Mouse (Mus musculus) liver, embryonic 11.5 days (tissue): ENCODE data around the gene Anapc15. TPM values are rescaled to one million over a fixed set of nuclear protein-coding genes. Genes with fewer than 3 reads are reported as not detected.

Experiments used
- ATAC-seq: fragments of 200-750 bp; cut with Nextera tagmentation; replicated peaks from 2 replicates; pipeline ENCODE4 v1.8.0; 2017; ENCODE audit warnings: moderate number of reproducible peaks, mild to moderate bottlenecking, moderate TSS enrichment, moderate library complexity; ENCODE audit not compliant: low FRiP score
- DNase-seq: peaks from one replicate; pipeline ENCODE4 v3.0.0-alpha.2; 2017; ENCODE audit warnings: low spot score
- H3K27ac ChIP-seq: fragments of 300-500 bp; sonication (generic); 2 replicates; pipeline ENCODE4 v1.5.1; 2014; ENCODE audit warnings: mild to moderate bottlenecking, low read depth, low read length, control low read depth
- H3K27me3 ChIP-seq: fragments of 300-500 bp; sonication (generic); replicated peaks from 2 replicates; pipeline ENCODE4 v1.6.1; 2014; ENCODE audit warnings: low read length, mixed read lengths; ENCODE audit not compliant: control insufficient read depth, insufficient read depth
- H3K36me3 ChIP-seq: fragments of 300-500 bp; sonication (generic); 2 replicates; pipeline ENCODE4 v1.6.1; 2014; ENCODE audit warnings: mild to moderate bottlenecking, low read length, moderate library complexity, mixed read lengths; ENCODE audit not compliant: control insufficient read depth, insufficient read depth
- H3K4me1 ChIP-seq: fragments of 300-500 bp; sonication (generic); replicated peaks from 2 replicates; pipeline ENCODE4 v1.6.1; 2014; ENCODE audit warnings: low read length, mixed read lengths; ENCODE audit not compliant: control insufficient read depth, insufficient read depth
- H3K4me2 ChIP-seq: fragments of 300-500 bp; sonication (generic); 2 replicates; pipeline ENCODE4 v1.6.1; 2014; ENCODE audit warnings: mild to moderate bottlenecking, control low read depth, moderate library complexity
- H3K4me3 ChIP-seq: fragments of 300-500 bp; sonication (generic); 2 replicates; pipeline ENCODE4 v1.5.1; 2014; ENCODE audit warnings: low read depth, low read length, control low read depth
- H3K9ac ChIP-seq: fragments of 300-500 bp; sonication (generic); 2 replicates; pipeline ENCODE4 v1.6.1; 2014; ENCODE audit warnings: low read depth, low read length, control low read depth
- H3K9me3 ChIP-seq: fragments of 300-500 bp; sonication (generic); 2 replicates; pipeline ENCODE4 v1.6.1; 2016; ENCODE audit warnings: low read length, inconsistent platforms, mixed read lengths; ENCODE audit not compliant: control insufficient read depth
- WGBS: fragments of 180-500 bp; shearing (Covaris S2); extraction: QIAGEN DNeasy Blood & Tissue Kit; methylation state at CpG from one replicate; pipeline ENCODE4 v1.1.7; 2014; 5-methylcytosine and 5-hydroxymethylcytosine counted together
- polyA plus RNA-seq: library from polyadenylated mRNA; unstranded; fragments of >200 nt; fragmentation: Nextera tagmentation; extraction: Ambion mirVana; gene quantifications from 2 replicates; pipeline ENCODE4 v1.2.1, GENCODE M21; 2014

Gene Anapc15
- polyA plus RNA-seq, 1 experiment from 2014 or later: 96.2 TPM

- Histone ChIP-seq H3K27me3 (no peaks in the 10 kb centered on the region), H3K4me2 (no peak overlapping the region), H3K4me3 (no peak overlapping the region), H3K9ac (no peak overlapping the region), H3K27ac (no peak overlapping the region), H3K9me3 (no peaks in the 10 kb centered on the region), H3K36me3 (no peaks in the 10 kb centered on the region), H3K4me1 (no peaks in the 10 kb centered on the region)
- 69% methylated on average over 4 of the region's 4 CpGs for WGBS
- no peak for ATAC-seq
- DNase-seq: no peak
Measured at GRCm38 (mm10) chr7:101880855-101881254, 17.3 kb downstream of the Anapc15 start.

GRCm38 (mm10) chr7:101882413-101883154 is 19.1 kb downstream of the Anapc15 start:
- Histone ChIP-seq H3K27ac (no peak overlapping the region), H3K9ac (no peak overlapping the region), H3K27me3 (no peaks in the 10 kb centered on the region), H3K4me1 (no peaks in the 10 kb centered on the region), H3K4me3 (no peak overlapping the region), H3K36me3 (no peaks in the 10 kb centered on the region), H3K9me3 (no peaks in the 10 kb centered on the region), H3K4me2 (no peak overlapping the region)
- DNase-seq (no peak), ATAC-seq (no peak)
- 64% methylated on average over 9 of the region's 9 CpGs for WGBS

- Histone ChIP-seq H3K27ac (no peak overlapping the region), H3K9ac (no peak overlapping the region), H3K4me2 (no peak overlapping the region), H3K9me3 (no peaks in the 10 kb centered on the region), H3K4me3 (no peak overlapping the region), H3K36me3 (no peaks in the 10 kb centered on the region), H3K27me3 (no peaks in the 10 kb centered on the region), H3K4me1 (no peaks in the 10 kb centered on the region)
- 97% methylated on average over 4 of the region's 4 CpGs for WGBS
- DNase-seq (no peak), ATAC-seq (no peak)
Measured at GRCm38 (mm10) chr7:101884160-101884559, 20.6 kb downstream of the Anapc15 start.

- no peak overlapping the region for H3K9ac ChIP-seq
- ATAC-seq: no peak
- no peaks in the 10 kb centered on the region for H3K4me1 ChIP-seq
- H3K4me3 ChIP-seq: no peak overlapping the region
- no peak overlapping the region for H3K4me2 ChIP-seq
- 78% methylated on average over 6 of the region's 6 CpGs for WGBS
- H3K27me3 ChIP-seq: no peaks in the 10 kb centered on the region
- H3K36me3 ChIP-seq: no peaks in the 10 kb centered on the region
- DNase-seq: no peak
- no peaks in the 10 kb centered on the region for H3K9me3 ChIP-seq
- H3K27ac ChIP-seq: no peak overlapping the region
Measured at GRCm38 (mm10) chr7:101886274-101886673, 22.8 kb downstream of the Anapc15 start.

- Histone ChIP-seq H3K4me1 (no peaks in the 10 kb centered on the region), H3K4me2 (no peak overlapping the region), H3K4me3 (no peak overlapping the region), H3K27ac (no peak overlapping the region), H3K27me3 (no peaks in the 10 kb centered on the region), H3K36me3 (no peaks in the 10 kb centered on the region), H3K9ac (no peak overlapping the region), H3K9me3 (no peaks in the 10 kb centered on the region)
- DNase-seq: no peak
- WGBS: 77% methylated on average over 4 of the region's 4 CpGs
- ATAC-seq: no peak
Measured at GRCm38 (mm10) chr7:101888460-101888859, 24.9 kb downstream of the Anapc15 start.

GRCm38 (mm10) chr7:101895695-101896094 is 32.2 kb downstream of the Anapc15 start:
- H3K36me3 ChIP-seq: peaks cover 4% of the 10 kb centered on the region; the same call in 1 of the 2 replicates
- H3K27me3 ChIP-seq: no peaks in the 10 kb centered on the region
- H3K9me3 ChIP-seq: no peaks in the 10 kb centered on the region
- 28% methylated on average over 9 of the region's 9 CpGs for WGBS
- peak overlapping the region; percentile 28; the same call in 1 of the 2 replicates for H3K9ac ChIP-seq
- no peak for DNase-seq
- no peak overlapping the region for H3K27ac ChIP-seq
- H3K4me3 ChIP-seq: peak overlapping the region; percentile 53
- peak overlapping the region; percentile 41 for H3K4me2 ChIP-seq
- H3K4me1 ChIP-seq: peaks cover 4% of the 10 kb centered on the region
- ATAC-seq: peak; percentile 6; the same call in 1 of the 2 replicates

- Histone ChIP-seq H3K36me3 (peaks cover 4% of the 10 kb centered on the region; the same call in 1 of the 2 replicates), H3K27me3 (no peaks in the 10 kb centered on the region), H3K4me3 (peak overlapping the region; percentile 53), H3K9ac (peak overlapping the region; percentile 77), H3K9me3 (no peaks in the 10 kb centered on the region), H3K4me1 (peaks cover 4% of the 10 kb centered on the region), H3K27ac (peak overlapping the region; percentile 83), H3K4me2 (peak overlapping the region; percentile 81)
- ATAC-seq (peak; percentile 97), DNase-seq (peak; percentile 95)
- under 1% methylated on average over 57 of the region's 57 CpGs for WGBS
Measured at GRCm38 (mm10) chr7:101896104-101897066, 32.9 kb downstream of the Anapc15 start.

GRCm38 (mm10) chr7:101900331-101901097 is 37.0 kb downstream of the Anapc15 start:
- H3K27me3 ChIP-seq: no peaks in the 10 kb centered on the region
- no peaks in the 10 kb centered on the region; the same call in 1 of the 2 replicates for H3K4me1 ChIP-seq
- H3K4me2 ChIP-seq: no peak overlapping the region
- no peak overlapping the region for H3K27ac ChIP-seq
- 89% methylated on average over 16 of the region's 16 CpGs for WGBS
- ATAC-seq (no peak), DNase-seq (no peak)
- H3K36me3 ChIP-seq: peaks cover 12% of the 10 kb centered on the region; the same call in 1 of the 2 replicates
- H3K9me3 ChIP-seq: no peaks in the 10 kb centered on the region
- H3K4me3 ChIP-seq: no peak overlapping the region
- no peak overlapping the region for H3K9ac ChIP-seq
